Mouse (Mus musculus): ENCODE measurements around the gene Capn2. TPM values are rescaled to one million over a fixed set of nuclear protein-coding genes. Genes with fewer than 3 reads are reported as not detected.

The Capn2 gene
- polyA plus RNA-seq, 1 experiment from 2014 or later: 126 TPM

GRCm38 (mm10) chr1:182543906-182544305 is 26.5 kb upstream of the Capn2 start:
- ATAC-seq (replicated peaks; ENCODE audit: low FRiP score): no peak
- no peaks in the 10 kb centered on the region for H3K9me3 ChIP-seq (replicated peaks)
- no peak overlapping the region for H3K9ac ChIP-seq
- H3K27me3 ChIP-seq: no peaks in the 10 kb centered on the region
- no peak overlapping the region for H3K27ac ChIP-seq
- no peaks in the 10 kb centered on the region for H3K36me3 ChIP-seq
- no peak overlapping the region for H3K4me2 ChIP-seq
- peaks cover 3% of the 10 kb centered on the region for H3K4me1 ChIP-seq
- WGBS: 75% methylated on average over 1 of the region's 1 CpGs
- no peak overlapping the region for H3K4me3 ChIP-seq (replicated peaks)

DNA sequence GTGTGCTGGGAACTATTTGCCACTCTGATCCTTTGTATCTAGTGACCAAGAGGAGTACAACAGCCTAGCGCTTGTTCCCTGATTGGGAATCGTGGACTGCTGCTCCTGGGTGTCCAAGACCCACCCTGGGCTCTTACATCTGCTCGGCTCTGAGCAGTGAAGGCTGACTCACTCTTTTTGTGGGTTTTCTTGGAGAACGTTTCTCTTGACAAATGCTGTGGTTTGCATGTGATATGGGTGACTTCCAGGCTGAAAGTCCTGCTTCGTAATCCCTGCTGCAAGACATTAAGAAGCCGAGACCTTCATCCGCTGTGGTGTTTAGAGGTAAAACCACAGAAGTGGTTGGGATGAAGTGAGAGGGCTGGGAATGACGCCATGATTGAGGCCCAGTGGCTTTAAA is 25.7 kb upstream of the Capn2 start:
- no peak overlapping the region for H3K9ac ChIP-seq
- ATAC-seq (replicated peaks; ENCODE audit: low FRiP score): no peak
- H3K36me3 ChIP-seq: no peaks in the 10 kb centered on the region
- H3K27me3 ChIP-seq: no peaks in the 10 kb centered on the region
- 84% methylated on average over 8 of the region's 8 CpGs for WGBS
- no peak overlapping the region for H3K4me3 ChIP-seq (replicated peaks)
- no peak overlapping the region for H3K4me2 ChIP-seq
- no peak overlapping the region for H3K27ac ChIP-seq
- H3K4me1 ChIP-seq: peaks cover 5% of the 10 kb centered on the region
- no peaks in the 10 kb centered on the region for H3K9me3 ChIP-seq (replicated peaks)

- Histone ChIP-seq H3K36me3 (no peaks in the 10 kb centered on the region), H3K27ac (no peak overlapping the region), H3K4me1 (peaks cover 5% of the 10 kb centered on the region), H3K4me3 (replicated peaks) (no peak overlapping the region), H3K4me2 (no peak overlapping the region), H3K27me3 (no peaks in the 10 kb centered on the region), H3K9ac (no peak overlapping the region), H3K9me3 (replicated peaks) (no peaks in the 10 kb centered on the region)
- ATAC-seq (replicated peaks; ENCODE audit: low FRiP score): no peak
- 61% methylated on average over 5 of the region's 5 CpGs for WGBS
These were observed 24.7 kb upstream of the Capn2 start for GRCm38 (mm10) chr1:182542110-182542509.

DNA sequence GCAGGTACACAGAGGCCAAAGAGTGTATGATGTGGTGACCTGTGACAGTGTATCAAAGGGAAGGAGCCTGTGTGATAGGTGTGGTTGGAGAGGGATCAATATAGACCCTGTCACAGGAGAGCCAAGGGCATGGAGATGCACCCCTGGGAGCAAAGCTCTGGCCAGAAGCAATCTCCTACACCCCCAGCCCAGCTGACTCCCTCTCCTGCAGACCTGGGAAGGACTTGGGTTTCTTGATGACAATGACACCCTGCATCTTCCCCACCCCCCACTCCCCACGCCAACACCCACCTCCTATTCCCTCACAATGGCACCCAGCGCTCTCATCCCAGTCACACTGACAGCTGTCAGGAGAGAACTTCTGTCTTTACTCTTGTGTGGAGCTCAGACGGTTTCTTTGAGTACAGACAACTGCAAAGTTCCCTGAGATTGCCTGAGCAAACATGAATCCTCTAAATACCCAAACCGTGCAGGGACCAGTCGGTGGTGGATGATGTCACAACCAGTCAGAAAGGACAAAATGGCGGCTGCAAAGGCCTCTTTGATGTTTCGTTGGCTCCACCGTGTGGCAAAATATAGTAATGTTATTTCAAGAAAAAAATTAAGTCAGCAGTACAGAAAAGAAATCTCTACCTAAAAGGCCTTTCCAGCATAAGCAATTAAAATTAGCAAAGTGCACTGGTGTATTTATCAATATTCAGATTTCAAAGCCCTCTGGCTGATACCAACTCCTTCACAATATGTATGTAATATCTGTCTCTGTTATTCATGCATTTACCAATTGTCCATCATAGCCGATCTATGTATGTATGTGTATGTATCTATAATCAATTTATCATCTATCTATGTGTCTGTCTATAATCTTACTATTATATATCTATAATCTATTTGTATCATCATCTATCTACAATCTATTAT is 21.9 kb upstream of the Capn2 start:
- Histone ChIP-seq H3K36me3 (no peaks in the 10 kb centered on the region), H3K9me3 (replicated peaks) (no peaks in the 10 kb centered on the region), H3K27me3 (no peaks in the 10 kb centered on the region), H3K9ac (peak overlapping the region; percentile 44), H3K4me2 (peak overlapping the region; percentile 65), H3K4me1 (peaks cover 5% of the 10 kb centered on the region), H3K4me3 (replicated peaks) (peak overlapping the region; percentile 44), H3K27ac (no peak overlapping the region)
- WGBS: 17% methylated on average over 9 of the region's 9 CpGs
- ATAC-seq (replicated peaks; ENCODE audit: low FRiP score): peak; percentile 82

DNA sequence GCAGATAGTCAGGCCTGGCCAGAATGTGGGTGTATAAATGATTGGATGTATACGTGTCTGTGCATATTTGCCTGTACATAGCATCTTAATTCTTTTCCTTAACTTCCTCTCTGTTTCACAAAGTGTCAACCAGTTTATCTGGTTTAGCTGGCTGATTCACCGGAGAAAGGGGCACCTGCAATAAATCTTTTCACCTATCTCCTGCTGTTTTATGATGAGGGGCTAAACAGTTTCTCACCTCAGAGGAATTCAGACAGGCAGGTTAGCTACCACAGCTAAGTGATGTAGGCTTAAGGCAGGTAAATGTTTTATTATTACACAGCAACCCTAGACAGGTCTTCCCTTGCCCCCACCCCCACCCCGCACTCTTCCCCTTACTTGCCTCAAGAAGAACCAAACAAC is 17.7 kb upstream of the Capn2 start:
- ATAC-seq (replicated peaks; ENCODE audit: low FRiP score): no peak
- Histone ChIP-seq H3K4me3 (replicated peaks) (no peak overlapping the region), H3K9ac (no peak overlapping the region), H3K9me3 (replicated peaks) (no peaks in the 10 kb centered on the region), H3K27me3 (peaks cover 4% of the 10 kb centered on the region; the same call in 1 of the 2 replicates), H3K4me1 (peaks cover 5% of the 10 kb centered on the region), H3K36me3 (no peaks in the 10 kb centered on the region), H3K4me2 (no peak overlapping the region), H3K27ac (no peak overlapping the region)
- 57% methylated on average over 3 of the region's 3 CpGs for WGBS

- 64% methylated on average over 3 of the region's 3 CpGs for WGBS
- Histone ChIP-seq H3K4me2 (no peak overlapping the region), H3K9me3 (replicated peaks) (no peaks in the 10 kb centered on the region), H3K4me1 (peaks cover 2% of the 10 kb centered on the region; the same call in 1 of the 2 replicates), H3K27ac (no peak overlapping the region), H3K27me3 (peaks cover 4% of the 10 kb centered on the region; the same call in 1 of the 2 replicates), H3K36me3 (no peaks in the 10 kb centered on the region), H3K4me3 (replicated peaks) (no peak overlapping the region), H3K9ac (no peak overlapping the region)
- no peak for ATAC-seq (replicated peaks; ENCODE audit: low FRiP score)
These were observed 16.2 kb upstream of the Capn2 start for GRCm38 (mm10) chr1:182533583-182533982.

DNA sequence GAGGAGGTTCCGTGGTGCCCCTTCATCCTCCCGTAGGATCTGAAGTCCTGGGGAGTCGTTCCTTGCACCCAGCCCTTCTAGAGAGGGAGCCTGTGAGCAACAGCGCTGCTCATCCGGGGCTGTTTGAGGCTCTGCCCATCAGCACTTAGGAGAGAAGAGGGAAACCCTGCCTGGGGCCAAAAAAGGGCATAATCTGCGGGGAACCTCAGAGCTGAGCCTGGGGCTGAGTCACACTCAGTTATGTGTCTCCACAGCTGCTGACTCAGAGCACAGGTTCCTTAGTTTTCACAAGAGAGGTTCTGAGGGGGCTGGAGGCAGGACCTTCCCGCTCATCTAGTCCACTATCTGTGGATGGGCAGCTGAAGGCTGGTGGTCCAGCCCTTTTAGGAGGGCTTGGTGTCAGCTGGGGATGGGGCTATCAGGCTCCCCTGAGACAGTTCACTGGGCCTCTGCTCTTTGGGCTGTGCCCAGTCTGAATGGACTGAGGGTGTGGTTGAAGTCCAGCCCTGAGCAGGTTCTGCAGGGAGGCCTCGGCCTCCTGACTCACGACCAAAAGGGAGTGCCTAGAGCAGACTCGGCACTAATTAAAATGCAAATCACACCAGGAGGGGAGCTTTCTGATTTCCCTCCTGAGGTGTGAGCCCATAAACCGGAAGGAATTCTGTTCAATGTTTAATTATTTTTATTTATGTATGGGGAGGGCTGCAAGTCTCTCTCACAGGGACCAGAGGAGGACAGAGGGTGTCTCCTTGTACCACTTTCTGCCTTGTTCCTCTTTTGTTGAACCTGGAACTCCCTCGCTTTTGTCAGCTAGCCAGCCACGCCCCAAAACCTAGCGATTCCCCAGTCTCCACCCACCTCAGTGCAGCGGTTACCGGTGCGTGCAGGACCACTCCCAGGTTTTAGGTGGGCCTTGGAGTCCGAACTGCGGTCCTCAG is 10.8 kb upstream of the Capn2 start:
- Histone ChIP-seq H3K27ac (peak overlapping the region; percentile 24; the same call in 1 of the 2 replicates), H3K27me3 (peaks cover 22% of the 10 kb centered on the region), H3K36me3 (no peaks in the 10 kb centered on the region), H3K4me3 (replicated peaks) (peak overlapping the region; percentile 8; the same call in 1 of the 2 replicates), H3K9me3 (replicated peaks) (no peaks in the 10 kb centered on the region), H3K4me1 (peaks cover 22% of the 10 kb centered on the region), H3K9ac (no peak overlapping the region), H3K4me2 (peak overlapping the region; percentile 50)
- WGBS: 7% methylated on average over 19 of the region's 19 CpGs
- ATAC-seq (replicated peaks; ENCODE audit: low FRiP score): peak; percentile 85

DNA sequence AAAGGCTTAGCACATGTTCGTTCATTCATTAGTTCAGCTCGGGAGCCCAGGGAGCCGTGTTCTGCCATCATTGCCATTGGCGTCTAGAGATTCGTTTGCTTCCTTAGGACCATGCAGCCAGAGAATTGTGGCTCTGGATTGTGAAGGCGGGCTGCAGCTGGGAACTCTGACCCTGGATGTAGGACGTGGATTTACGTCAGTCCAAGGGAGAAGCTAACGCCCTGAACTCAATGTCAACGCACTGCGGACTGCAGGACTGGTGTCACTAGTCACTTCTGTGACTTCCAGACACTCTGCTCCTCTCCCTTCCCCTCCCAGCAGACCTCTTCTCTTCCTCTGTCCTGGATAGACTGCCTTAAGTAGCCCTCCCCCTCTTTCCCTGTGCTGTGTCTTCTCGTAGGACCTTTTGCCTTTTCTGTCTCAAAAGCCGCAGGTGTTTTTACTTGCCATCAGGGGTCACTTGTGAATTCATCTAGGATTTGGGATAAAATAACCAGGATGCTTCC is 9.9 kb upstream of the Capn2 start:
- Histone ChIP-seq H3K4me2 (peak overlapping the region; percentile 50), H3K9me3 (replicated peaks) (no peaks in the 10 kb centered on the region), H3K4me3 (replicated peaks) (no peak overlapping the region), H3K36me3 (no peaks in the 10 kb centered on the region), H3K9ac (no peak overlapping the region), H3K4me1 (peaks cover 22% of the 10 kb centered on the region), H3K27me3 (peaks cover 22% of the 10 kb centered on the region), H3K27ac (0 out of 2 replicates have a peak overlapping the region, but pooled peaks have one; percentile 24)
- 36% methylated on average over 13 of the region's 13 CpGs for WGBS
- peak; percentile 40; the same call in 1 of the 2 replicates for ATAC-seq (replicated peaks; ENCODE audit: low FRiP score)

DNA sequence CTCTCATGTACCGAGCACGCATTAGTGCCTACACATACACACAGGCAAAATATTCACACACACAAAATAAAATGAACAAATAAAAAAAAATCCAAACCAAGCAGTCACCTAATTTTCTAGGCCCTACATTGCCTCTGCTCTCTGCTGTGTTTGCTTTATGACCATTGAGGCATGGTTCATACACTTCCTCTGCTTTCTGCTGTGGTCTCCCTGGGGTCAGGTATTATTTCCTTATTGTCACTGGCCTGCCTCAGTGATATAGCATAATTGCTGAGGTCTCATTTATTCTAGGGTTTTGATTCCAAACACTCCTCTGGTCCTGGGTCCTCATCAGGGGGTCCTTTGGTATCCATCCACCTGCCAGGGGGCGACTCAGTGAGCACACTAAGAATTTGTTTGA is 8.2 kb upstream of the Capn2 start:
- Histone ChIP-seq H3K4me1 (peaks cover 32% of the 10 kb centered on the region), H3K9ac (no peak overlapping the region), H3K9me3 (replicated peaks) (no peaks in the 10 kb centered on the region), H3K4me2 (no peak overlapping the region), H3K36me3 (no peaks in the 10 kb centered on the region), H3K27ac (no peak overlapping the region), H3K27me3 (peaks cover 19% of the 10 kb centered on the region), H3K4me3 (replicated peaks) (no peak overlapping the region)
- no peak for ATAC-seq (replicated peaks; ENCODE audit: low FRiP score)
- WGBS: 96% methylated on average over 3 of the region's 3 CpGs

DNA sequence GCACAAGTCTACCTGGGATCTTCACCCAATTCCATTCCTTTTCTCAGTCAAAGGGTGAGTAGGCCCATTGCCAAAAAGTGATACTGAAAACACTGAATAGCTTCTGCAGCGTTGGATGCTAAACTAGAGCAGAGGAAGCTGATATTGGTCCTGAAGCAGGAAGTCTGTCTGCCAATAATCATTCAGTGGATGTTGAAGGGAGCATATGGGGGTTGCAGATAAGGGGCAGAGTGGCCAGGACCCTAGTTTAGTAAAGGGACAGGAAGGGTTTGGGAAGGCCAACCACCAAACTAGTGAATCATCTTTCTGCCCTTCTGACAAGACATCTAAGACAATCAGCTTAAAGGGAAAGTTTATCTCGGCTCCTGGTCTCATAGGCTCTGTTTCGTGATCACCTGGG is 6.3 kb upstream of the Capn2 start:
- WGBS: 86% methylated on average over 3 of the region's 3 CpGs
- H3K4me2 ChIP-seq: no peak overlapping the region
- no peak for ATAC-seq (replicated peaks; ENCODE audit: low FRiP score)
- no peak overlapping the region for H3K4me3 ChIP-seq (replicated peaks)
- H3K9ac ChIP-seq: no peak overlapping the region
- H3K36me3 ChIP-seq: no peaks in the 10 kb centered on the region
- H3K9me3 ChIP-seq (replicated peaks): no peaks in the 10 kb centered on the region
- peaks cover 49% of the 10 kb centered on the region for H3K4me1 ChIP-seq
- no peak overlapping the region for H3K27ac ChIP-seq
- H3K27me3 ChIP-seq: peaks cover 18% of the 10 kb centered on the region

DNA sequence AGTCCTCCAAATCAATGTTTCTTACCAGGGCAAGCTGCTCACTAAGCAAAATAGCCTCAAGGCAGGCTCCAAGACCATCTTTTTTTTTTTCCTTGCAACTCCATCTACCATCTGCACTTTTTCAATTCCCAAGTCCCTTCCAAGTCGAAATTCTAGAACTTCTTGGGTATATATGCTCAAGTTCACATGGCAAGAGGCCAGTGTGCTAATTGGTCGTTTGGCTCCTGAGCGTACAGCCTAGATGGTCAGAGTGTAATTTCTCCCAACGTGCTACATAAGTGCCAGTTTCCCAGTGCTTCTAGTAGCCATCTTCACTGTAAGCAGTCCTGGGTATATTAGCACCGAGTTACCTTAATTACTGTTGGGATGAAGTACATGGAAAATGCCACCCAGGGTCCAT is 5.6 kb upstream of the Capn2 start:
- H3K4me2 ChIP-seq: no peak overlapping the region
- H3K9me3 ChIP-seq (replicated peaks): no peaks in the 10 kb centered on the region
- no peak overlapping the region for H3K9ac ChIP-seq
- H3K4me3 ChIP-seq (replicated peaks): no peak overlapping the region
- no peaks in the 10 kb centered on the region for H3K36me3 ChIP-seq
- no peak for ATAC-seq (replicated peaks; ENCODE audit: low FRiP score)
- no peak overlapping the region for H3K27ac ChIP-seq
- H3K27me3 ChIP-seq: peaks cover 12% of the 10 kb centered on the region; the same call in 1 of the 2 replicates
- 83% methylated on average over 5 of the region's 5 CpGs for WGBS
- peaks cover 48% of the 10 kb centered on the region for H3K4me1 ChIP-seq
